Mouse (Mus musculus): ENCODE measurements around the gene Sox6. TPM values are rescaled to one million over a fixed set of nuclear protein-coding genes. Genes with fewer than 3 reads are reported as not detected.

Gene Sox6
- total RNA-seq, 1 experiment, result 1.2 TPM

DNA sequence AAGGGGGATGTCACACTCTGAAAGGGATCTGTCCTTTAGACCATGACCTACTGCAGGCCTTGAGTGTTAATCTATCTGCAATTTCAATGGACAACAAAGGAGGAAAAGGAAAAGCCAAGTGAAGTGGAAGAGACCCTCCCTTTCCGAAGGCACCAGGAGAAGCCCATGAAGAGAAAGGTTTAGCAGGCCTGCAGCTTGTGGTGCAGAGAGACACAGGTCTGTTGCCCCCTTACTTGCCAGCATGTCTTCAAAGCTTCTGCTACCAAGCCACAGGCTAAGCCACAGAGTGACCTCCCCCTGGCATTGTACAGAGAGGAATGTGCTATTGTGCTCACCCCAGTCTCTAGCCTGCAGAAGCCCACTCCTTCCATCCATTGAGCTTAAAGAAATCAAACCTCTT is 135.2 kb downstream of the Sox6 start:
- no peak for DNase-seq (ENCODE audit: low read depth, low spot score)
- H3K9me3 ChIP-seq (ENCODE audit: control insufficient read depth, insufficient read depth, low read depth, low read length), result no peaks in the 10 kb centered on the region
- in situ Hi-C loops (cut with MboI; ENCODE audit: low sequenced_read_pairs in 2 of 2, unreplicated experiment in 2 of 2), result no loop called here
- no peak for TF ChIP-seq CHD2 (IDR thresholded peaks at IDR 0.05; ENCODE audit: low read depth, low read length)
- no peak for TF ChIP-seq ZNF384 (IDR thresholded peaks at IDR 0.05; ENCODE audit: low read depth, low read length)
- TF ChIP-seq HCFC1 (IDR thresholded peaks at IDR 0.05; ENCODE audit: borderline replicate concordance, insufficient read depth, low read length), result no peak
- no peak for TF ChIP-seq ZC3H11A (IDR thresholded peaks at IDR 0.05; ENCODE audit: borderline replicate concordance, low read depth, low read length)
- TF ChIP-seq MAFK (IDR thresholded peaks at IDR 0.05; ENCODE audit: insufficient read depth, low read depth, low read length), result no peak
- no peak overlapping the region for H3K4me3 ChIP-seq (ENCODE audit: insufficient read depth in 1 of 2, low read depth in 1 of 2, low read length in 2 of 2, poor library complexity in 1 of 2, severe bottlenecking in 1 of 2)
- no peaks in the 10 kb centered on the region for H3K4me1 ChIP-seq (ENCODE audit: control insufficient read depth in 2 of 2, insufficient read depth in 2 of 2, low read length in 2 of 2, poor library complexity in 1 of 2)
- no peak overlapping the region for H3K27ac ChIP-seq (ENCODE audit: insufficient read depth, low read depth, low read length, poor library complexity, severe bottlenecking)
- no peaks in the 10 kb centered on the region for H3K36me3 ChIP-seq (ENCODE audit: control insufficient read depth, insufficient read depth, low read length, poor library complexity, severe bottlenecking)
- H3K9ac ChIP-seq (ENCODE audit: insufficient read depth, low read depth, low read length, poor library complexity, severe bottlenecking), result no peak overlapping the region

DNA sequence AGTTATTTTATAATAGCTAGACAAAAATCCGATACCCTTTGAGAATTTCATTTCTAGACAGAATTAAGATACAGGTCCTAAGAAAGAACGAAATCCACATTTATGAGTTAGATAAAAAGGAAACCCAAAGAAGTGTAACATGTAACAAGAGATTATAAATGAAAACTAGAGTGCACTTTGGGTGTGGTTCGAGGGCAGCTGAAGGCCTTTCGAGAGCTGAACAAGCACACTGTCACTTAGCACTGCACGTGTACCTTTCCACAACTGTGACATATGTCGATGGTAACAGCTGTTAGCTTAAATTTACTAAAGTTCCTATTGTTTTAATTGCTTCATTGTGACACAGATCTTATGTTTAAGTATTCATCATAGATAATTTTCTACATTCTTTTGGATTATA is 142.8 kb downstream of the Sox6 start:
- no peak for TF ChIP-seq MAFK (IDR thresholded peaks at IDR 0.05; ENCODE audit: insufficient read depth, low read depth, low read length)
- TF ChIP-seq ZC3H11A (IDR thresholded peaks at IDR 0.05; ENCODE audit: borderline replicate concordance, low read depth, low read length), result no peak
- TF ChIP-seq HCFC1 (IDR thresholded peaks at IDR 0.05; ENCODE audit: borderline replicate concordance, insufficient read depth, low read length), result no peak
- no peak for TF ChIP-seq ZNF384 (IDR thresholded peaks at IDR 0.05; ENCODE audit: low read depth, low read length)
- TF ChIP-seq CHD2 (IDR thresholded peaks at IDR 0.05; ENCODE audit: low read depth, low read length), result no peak
- no peaks in the 10 kb centered on the region for H3K36me3 ChIP-seq (ENCODE audit: control insufficient read depth, insufficient read depth, low read length, poor library complexity, severe bottlenecking)
- H3K27ac ChIP-seq (ENCODE audit: insufficient read depth, low read depth, low read length, poor library complexity, severe bottlenecking), result no peak overlapping the region
- no peak for DNase-seq (ENCODE audit: low read depth, low spot score)
- in situ Hi-C loops (cut with MboI; ENCODE audit: low sequenced_read_pairs in 2 of 2, unreplicated experiment in 2 of 2), result no loop called here
- no peaks in the 10 kb centered on the region for H3K4me1 ChIP-seq (ENCODE audit: control insufficient read depth in 2 of 2, insufficient read depth in 2 of 2, low read length in 2 of 2, poor library complexity in 1 of 2)
- H3K9ac ChIP-seq (ENCODE audit: insufficient read depth, low read depth, low read length, poor library complexity, severe bottlenecking), result no peak overlapping the region
- H3K4me3 ChIP-seq (ENCODE audit: insufficient read depth in 1 of 2, low read depth in 1 of 2, low read length in 2 of 2, poor library complexity in 1 of 2, severe bottlenecking in 1 of 2), result no peak overlapping the region
- no peaks in the 10 kb centered on the region for H3K9me3 ChIP-seq (ENCODE audit: control insufficient read depth, insufficient read depth, low read depth, low read length)

DNA sequence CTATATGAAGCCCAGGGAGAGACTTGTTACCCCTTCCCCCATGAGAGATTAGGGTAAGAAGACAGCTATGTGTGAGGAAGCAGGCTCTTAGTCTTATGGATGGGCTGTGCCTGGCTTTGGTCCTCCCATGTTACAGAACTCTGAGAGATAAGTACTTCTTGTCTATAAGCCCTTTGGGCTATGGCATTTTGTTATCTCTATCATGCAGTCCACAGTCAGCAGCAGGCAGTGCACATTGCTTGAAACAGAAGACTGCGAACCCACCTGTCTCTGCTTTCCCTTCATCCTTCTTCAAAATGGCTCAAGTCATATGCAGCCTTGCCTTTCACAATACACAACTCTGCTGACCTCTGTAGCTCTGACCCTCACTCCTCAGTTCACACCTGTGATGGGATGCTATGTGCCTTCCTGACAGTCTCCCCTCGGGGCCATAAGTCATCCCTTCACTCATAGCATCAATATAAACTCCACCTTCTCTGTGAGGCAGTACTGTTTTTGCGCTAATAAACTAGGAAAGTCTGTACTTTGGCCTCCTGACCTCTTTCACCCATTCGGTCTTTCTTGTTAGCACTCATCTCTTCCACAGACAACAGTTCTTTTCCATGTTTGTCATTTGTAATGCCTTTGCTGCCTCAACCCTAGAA is 143.4 kb downstream of the Sox6 start:
- H3K4me1 ChIP-seq (ENCODE audit: control insufficient read depth in 2 of 2, insufficient read depth in 2 of 2, low read length in 2 of 2, poor library complexity in 1 of 2), result no peaks in the 10 kb centered on the region
- no peak overlapping the region for H3K9ac ChIP-seq (ENCODE audit: insufficient read depth, low read depth, low read length, poor library complexity, severe bottlenecking)
- no peaks in the 10 kb centered on the region for H3K36me3 ChIP-seq (ENCODE audit: control insufficient read depth, insufficient read depth, low read length, poor library complexity, severe bottlenecking)
- in situ Hi-C loops (cut with MboI; ENCODE audit: low sequenced_read_pairs in 2 of 2, unreplicated experiment in 2 of 2), result no loop called here
- TF ChIP-seq ZNF384 (IDR thresholded peaks at IDR 0.05; ENCODE audit: low read depth, low read length) (no peak), ZC3H11A (IDR thresholded peaks at IDR 0.05; ENCODE audit: borderline replicate concordance, low read depth, low read length) (no peak)
- H3K4me3 ChIP-seq (ENCODE audit: insufficient read depth in 1 of 2, low read depth in 1 of 2, low read length in 2 of 2, poor library complexity in 1 of 2, severe bottlenecking in 1 of 2), result no peak overlapping the region
- H3K27ac ChIP-seq (ENCODE audit: insufficient read depth, low read depth, low read length, poor library complexity, severe bottlenecking), result no peak overlapping the region
- H3K9me3 ChIP-seq (ENCODE audit: control insufficient read depth, insufficient read depth, low read depth, low read length), result no peaks in the 10 kb centered on the region
- DNase-seq (ENCODE audit: low read depth, low spot score), result no peak

DNA sequence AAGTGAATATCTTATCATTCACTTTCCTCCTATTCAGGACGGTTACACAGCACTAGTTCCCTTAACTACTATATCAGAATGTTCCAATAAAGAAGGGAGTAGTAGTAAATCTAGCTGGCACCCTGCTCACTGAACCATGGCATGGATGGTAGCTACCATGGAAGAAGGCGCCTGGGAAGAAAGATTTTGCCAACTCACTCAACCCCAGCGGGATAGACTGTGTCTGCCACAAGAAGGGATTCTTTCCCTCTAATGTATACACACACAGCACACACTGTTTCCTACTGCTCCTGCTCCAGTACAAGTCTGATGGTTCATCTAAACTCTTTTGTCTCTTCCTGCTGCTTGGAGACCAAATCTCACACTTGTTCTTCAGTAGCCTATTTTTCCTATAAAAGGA is 147.1 kb downstream of the Sox6 start:
- Histone ChIP-seq H3K36me3 (ENCODE audit: control insufficient read depth, insufficient read depth, low read length, poor library complexity, severe bottlenecking) (no peaks in the 10 kb centered on the region), H3K9ac (ENCODE audit: insufficient read depth, low read depth, low read length, poor library complexity, severe bottlenecking) (no peak overlapping the region), H3K27ac (ENCODE audit: insufficient read depth, low read depth, low read length, poor library complexity, severe bottlenecking) (no peak overlapping the region), H3K9me3 (ENCODE audit: control insufficient read depth, insufficient read depth, low read depth, low read length) (no peaks in the 10 kb centered on the region), H3K4me3 (ENCODE audit: insufficient read depth in 1 of 2, low read depth in 1 of 2, low read length in 2 of 2, poor library complexity in 1 of 2, severe bottlenecking in 1 of 2) (no peak overlapping the region), H3K4me1 (ENCODE audit: control insufficient read depth in 2 of 2, insufficient read depth in 2 of 2, low read length in 2 of 2, poor library complexity in 1 of 2) (no peaks in the 10 kb centered on the region)
- TF ChIP-seq HCFC1 (IDR thresholded peaks at IDR 0.05; ENCODE audit: borderline replicate concordance, insufficient read depth, low read length), result no peak
- TF ChIP-seq CHD2 (IDR thresholded peaks at IDR 0.05; ENCODE audit: low read depth, low read length), result no peak
- TF ChIP-seq ZC3H11A (IDR thresholded peaks at IDR 0.05; ENCODE audit: borderline replicate concordance, low read depth, low read length), result no peak
- in situ Hi-C loops (cut with MboI; ENCODE audit: low sequenced_read_pairs in 2 of 2, unreplicated experiment in 2 of 2), result no loop called here
- no peak for DNase-seq (ENCODE audit: low read depth, low spot score)

DNA sequence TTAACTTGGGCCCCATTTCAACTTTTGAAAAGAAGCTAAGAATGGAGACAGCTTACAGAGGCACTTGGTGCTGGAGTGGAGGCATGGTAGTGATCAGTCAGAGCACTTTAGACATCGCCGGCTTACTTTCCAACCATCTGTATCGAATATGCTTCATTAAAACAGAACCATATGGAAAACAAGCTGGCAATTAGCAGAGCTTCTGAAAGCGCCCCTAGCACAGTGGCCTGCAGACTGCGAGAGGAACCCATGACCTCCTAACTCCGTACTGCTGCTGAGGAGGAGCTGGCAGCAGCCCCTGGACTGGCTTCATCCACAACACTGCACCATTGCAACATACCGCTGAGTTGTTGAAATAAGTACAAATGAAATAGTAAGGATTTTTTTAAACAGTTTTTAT is 148.7 kb downstream of the Sox6 start:
- in situ Hi-C loops (cut with MboI; ENCODE audit: low sequenced_read_pairs in 2 of 2, unreplicated experiment in 2 of 2), result no loop called here
- Histone ChIP-seq H3K9ac (ENCODE audit: insufficient read depth, low read depth, low read length, poor library complexity, severe bottlenecking) (no peak overlapping the region), H3K4me1 (ENCODE audit: control insufficient read depth in 2 of 2, insufficient read depth in 2 of 2, low read length in 2 of 2, poor library complexity in 1 of 2) (no peaks in the 10 kb centered on the region), H3K36me3 (ENCODE audit: control insufficient read depth, insufficient read depth, low read length, poor library complexity, severe bottlenecking) (no peaks in the 10 kb centered on the region), H3K9me3 (ENCODE audit: control insufficient read depth, insufficient read depth, low read depth, low read length) (no peaks in the 10 kb centered on the region), H3K27ac (ENCODE audit: insufficient read depth, low read depth, low read length, poor library complexity, severe bottlenecking) (no peak overlapping the region), H3K4me3 (ENCODE audit: insufficient read depth in 1 of 2, low read depth in 1 of 2, low read length in 2 of 2, poor library complexity in 1 of 2, severe bottlenecking in 1 of 2) (no peak overlapping the region)
- DNase-seq (ENCODE audit: low read depth, low spot score), result no peak
- TF ChIP-seq HCFC1 (IDR thresholded peaks at IDR 0.05; ENCODE audit: borderline replicate concordance, insufficient read depth, low read length), result no peak
- no peak for TF ChIP-seq ZC3H11A (IDR thresholded peaks at IDR 0.05; ENCODE audit: borderline replicate concordance, low read depth, low read length)
- TF ChIP-seq ZNF384 (IDR thresholded peaks at IDR 0.05; ENCODE audit: low read depth, low read length), result no peak
